Mouse (Mus musculus) bone marrow macrophage, adult 2 months (primary cell): ENCODE data around the gene Stard8.

Experiments
- CTCF ChIP-seq: IDR thresholded peaks from 2 replicates; pipeline ENCODE4 v1.5.1; 2012; ENCODE audit warnings: low read depth, mild to moderate bottlenecking, low read length, moderate library complexity
- POLR2A ChIP-seq: IDR thresholded peaks from 2 replicates; pipeline ENCODE4 v1.6.1; 2012; ENCODE audit warnings: mild to moderate bottlenecking, low read depth, low read length, borderline replicate concordance

GRCm38 (mm10) chrX:99067232-99067631 is 64.2 kb downstream of the Stard8 start:
- TF ChIP-seq POLR2A (no peak), CTCF (no peak)
